Mouse (Mus musculus) granulocyte monocyte progenitor cell, adult 5-6 weeks (primary cell): ENCODE measurements around the gene Gm21317. TPM values are rescaled to one million over a fixed set of nuclear protein-coding genes. Genes with fewer than 3 reads are reported as not detected.
"Not testable (repeated sequence)": the region's sequence is repeated elsewhere in the genome, so short reads cannot be mapped to it uniquely, and the experiment has no call there.

Experiments used
- ATAC-seq: replicated peaks from 2 replicates; pipeline ENCODE4 v1.8.0; 2016; ENCODE audit warnings: mild to moderate bottlenecking, moderate TSS enrichment, inconsistent platforms; ENCODE audit not compliant: poor library complexity, severe bottlenecking
- total RNA-seq, 2 experiments: library from RNA; stranded (forward) in 1 of 2; stranded (reverse) in 1 of 2; fragments of 200-712, 200-1000 nt in 1 of 2; fragments of >200 nt in 1 of 2; fragmentation: Nextera tagmentation in 1 of 2; gene quantifications; 2 replicates each; pipeline ENCODE4 v1.2.3; 2014 to 2017

Gm21317 gene
- total RNA-seq (2014; fragmentation: Nextera tagmentation): not detected in 2 replicates
- not detected in 2 replicates for total RNA-seq (2017)

- ATAC-seq: not testable (repeated sequence)
Observed at GRCm38 (mm10) chrY:82224927-82225326, at the start of gene Gm21317. Gene Gm21317, plus strand, starts transcription at chrY:82225227.
